Mouse (Mus musculus) heart, postnatal 14 days (tissue): Measurements from ENCODE around the gene Samd4. TPM values are rescaled to one million over a fixed set of nuclear protein-coding genes. Genes with fewer than 3 reads are reported as not detected.
A peak's percentile ranks its signal among the peaks of the same experiment; 100 is the strongest.

Experiments
- DNase-seq, 2 experiments: peaks; one replicate each; pipeline ENCODE4 v3.0.0; 2021 to 2022
- intact Hi-C: fragments of 180-260 bp; cut with DNase I; formaldehyde crosslinking; loops from one replicate; pipeline ENCODE4 v1.15.1; 2025
- total RNA-seq, 2 experiments: library from RNA; stranded (reverse); gene quantifications; 2 replicates each; pipeline ENCODE4 v1.2.3; 2021

Gene Samd4
- total RNA-seq, 2 experiments from 2014 or later: 53.4 to 54.8 TPM

- DNase-seq: no peak
- intact Hi-C loops: no loop called here
These were observed 65.0 kb downstream of the Samd4 start for GRCm38 (mm10) chr14:46947644-46948043.

- no peak for DNase-seq
- intact Hi-C loops: no loop called here
These were observed 68.1 kb downstream of the Samd4 start for GRCm38 (mm10) chr14:46950527-46951384.

- intact Hi-C loops: no loop called here
- DNase-seq: no peak
These were observed 69.6 kb downstream of the Samd4 start for GRCm38 (mm10) chr14:46952264-46952663.

GRCm38 (mm10) chr14:46955109-46955508, 72.5 kb downstream of the Samd4 start:
- intact Hi-C loops: no loop called here
- no peak for DNase-seq

- intact Hi-C loops: no loop called here
- no peak for DNase-seq
These were observed 73.0 kb downstream of the Samd4 start for GRCm38 (mm10) chr14:46955574-46956043.

- DNase-seq: no peak
- intact Hi-C loops: no loop called here
These were observed 73.5 kb downstream of the Samd4 start for GRCm38 (mm10) chr14:46956121-46956520.

- intact Hi-C loops: no loop called here
These were observed 76.6 kb downstream of the Samd4 start for GRCm38 (mm10) chr14:46959166-46959721.

GRCm38 (mm10) chr14:46959831-46960230, 77.2 kb downstream of the Samd4 start:
- DNase-seq: no peak
- intact Hi-C loops: no loop called here

More at GRCm38 (mm10) chr14:46959166-46959721, 76.6 kb downstream of the Samd4 start:
- DNase-seq: no peak

GRCm38 (mm10) chr14:46962832-46963231, 80.2 kb downstream of the Samd4 start:
- intact Hi-C loops: no loop called here
- DNase-seq: no peak

GRCm38 (mm10) chr14:46964074-46964872, 81.6 kb downstream of the Samd4 start:
- intact Hi-C loops: no loop called here

GRCm38 (mm10) chr14:46966206-46966605, 83.6 kb downstream of the Samd4 start:
- peak; percentile 35 to 49 for DNase-seq
- intact Hi-C loops: loop anchor here (5.0 kb wide), 1 partner anchor 84 kb away; the partner anchor contains the start of gene Samd4

More at GRCm38 (mm10) chr14:46964074-46964872, 81.6 kb downstream of the Samd4 start:
- DNase-seq: no peak

GRCm38 (mm10) chr14:46968046-46968445, 85.4 kb downstream of the Samd4 start:
- no peak for DNase-seq
- intact Hi-C loops: loop anchor here (5.0 kb wide), 1 partner anchor 86 kb away; the partner anchor contains the start of gene Samd4

- intact Hi-C loops: no loop called here
- peak; percentile 49 to 62 for DNase-seq
These were observed 88.0 kb downstream of the Samd4 start for GRCm38 (mm10) chr14:46970673-46971072.

- intact Hi-C loops: no loop called here
- no peak for DNase-seq
These were observed 89.1 kb downstream of the Samd4 start for GRCm38 (mm10) chr14:46971802-46972201.

GRCm38 (mm10) chr14:46974874-46975273, 92.2 kb downstream of the Samd4 start:
- intact Hi-C loops: no loop called here
- DNase-seq: no peak

- intact Hi-C loops: no loop called here
- DNase-seq: no peak
These were observed 93.3 kb downstream of the Samd4 start for GRCm38 (mm10) chr14:46975969-46976368.

- intact Hi-C loops: no loop called here
- DNase-seq: no peak
These were observed 94.1 kb downstream of the Samd4 start for GRCm38 (mm10) chr14:46976712-46977111.

GRCm38 (mm10) chr14:46977660-46978059, 95.0 kb downstream of the Samd4 start:
- intact Hi-C loops: no loop called here
- no peak for DNase-seq

- DNase-seq: no peak
- intact Hi-C loops: no loop called here
These were observed 96.5 kb downstream of the Samd4 start for GRCm38 (mm10) chr14:46979172-46979571.

- intact Hi-C loops: no loop called here
- DNase-seq: no peak
These were observed 98.2 kb downstream of the Samd4 start for GRCm38 (mm10) chr14:46980736-46981438.
